Mouse (Mus musculus) cerebellum, adult 2 months (tissue): ENCODE measurements around the gene Myo1f.

ENCODE experiments used
- CTCF ChIP-seq: fragments of 200-500 bp; IDR thresholded peaks from 2 replicates; pipeline ENCODE4 v1.5.1; 2011; ENCODE audit warnings: low read depth, mild to moderate bottlenecking, control low read depth, low read length, moderate library complexity, borderline replicate concordance; ENCODE audit not compliant: insufficient read depth
- POLR2A ChIP-seq: fragments of 200-500 bp; IDR thresholded peaks from 2 replicates; pipeline ENCODE4 v1.6.1; 2011; ENCODE audit warnings: low read length, control low read depth, borderline replicate concordance; ENCODE audit not compliant: insufficient read depth

DNA sequence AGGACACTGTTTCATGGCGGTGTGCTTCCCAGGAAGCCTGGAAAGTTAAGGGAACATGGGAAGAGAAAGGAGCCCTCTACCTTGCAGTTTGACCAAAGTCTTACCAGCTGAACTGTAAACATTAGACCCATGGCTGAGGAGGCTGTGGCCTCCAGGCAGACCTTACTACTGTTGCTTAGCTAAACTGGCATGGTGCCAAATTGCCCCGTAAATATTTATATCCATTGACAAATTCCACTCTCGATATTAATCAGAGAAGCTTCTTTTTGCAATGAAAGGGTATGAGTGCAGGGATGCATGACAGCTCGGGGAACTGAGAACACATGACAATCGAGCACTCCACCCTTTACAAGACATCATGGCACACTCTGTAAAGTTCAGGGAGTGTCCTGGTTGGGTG, 45.3 kb upstream of the Myo1f start:
- TF ChIP-seq CTCF (no peak), POLR2A (no peak)
